Mouse (Mus musculus): ENCODE data around the gene Mc3r.

The Mc3r gene

GRCm38 (mm10) chr2:172299126-172299921 is 51.0 kb downstream of the Mc3r start:
- no peak for DNase-seq (ENCODE audit: low spot score in 2 of 2)
